Mouse (Mus musculus) limb, embryonic 15.5 days (tissue): ENCODE measurements around the gene Trnau1ap. TPM values are rescaled to one million over a fixed set of nuclear protein-coding genes. Genes with fewer than 3 reads are reported as not detected.
"Not testable (repeated sequence)": the region's sequence is repeated elsewhere in the genome, so short reads cannot be mapped to it uniquely, and the experiment has no call there.

ENCODE experiments used
- ATAC-seq: fragments of 200-750 bp; cut with Nextera tagmentation; 2 replicates; pipeline ENCODE4 v1.8.0; 2017; ENCODE audit warnings: low read depth, moderate TSS enrichment; ENCODE audit not compliant: insufficient number of reproducible peaks, low FRiP score, low TSS enrichment
- H3K27ac ChIP-seq: fragments of 300-500 bp; sonication (generic); 2 replicates; pipeline ENCODE4 v1.5.1; 2015; ENCODE audit warnings: moderate library complexity, mild to moderate bottlenecking, inconsistent platforms
- H3K27me3 ChIP-seq: fragments of 300-500 bp; sonication (generic); 2 replicates; pipeline ENCODE4 v1.6.1; 2015; ENCODE audit warnings: inconsistent platforms
- H3K36me3 ChIP-seq: fragments of 300-500 bp; sonication (generic); 2 replicates; pipeline ENCODE4 v1.6.1; 2015; ENCODE audit warnings: inconsistent platforms
- H3K4me1 ChIP-seq: fragments of 300-500 bp; sonication (generic); 2 replicates; pipeline ENCODE4 v1.6.1; 2015; ENCODE audit warnings: inconsistent platforms
- H3K4me2 ChIP-seq: fragments of 300-500 bp; sonication (generic); 2 replicates; pipeline ENCODE4 v1.6.1; 2015; ENCODE audit warnings: mild to moderate bottlenecking, inconsistent platforms
- H3K4me3 ChIP-seq: fragments of 300-500 bp; sonication (generic); 2 replicates; pipeline ENCODE4 v1.5.1; 2015; ENCODE audit warnings: mild to moderate bottlenecking, inconsistent platforms
- H3K9ac ChIP-seq: fragments of 300-500 bp; sonication (generic); 2 replicates; pipeline ENCODE4 v1.6.1; 2015; ENCODE audit warnings: inconsistent platforms
- H3K9me3 ChIP-seq: fragments of 300-500 bp; sonication (generic); 2 replicates; pipeline ENCODE4 v1.6.1; 2016; ENCODE audit warnings: inconsistent platforms
- WGBS: fragments of 180-500 bp; shearing (Covaris S2); methylation state at CpG from one replicate; pipeline ENCODE4 v1.1.7; 2015; 5-methylcytosine and 5-hydroxymethylcytosine counted together
- polyA plus RNA-seq: library from polyadenylated mRNA; unstranded; fragments of >200 nt; fragmentation: Nextera tagmentation; extraction: Ambion mirVana; gene quantifications from 2 replicates; pipeline ENCODE4 v1.2.1, GENCODE M21; 2015

Gene Trnau1ap
- polyA plus RNA-seq, 1 experiment from 2014 or later: 61.4 TPM

DNA sequence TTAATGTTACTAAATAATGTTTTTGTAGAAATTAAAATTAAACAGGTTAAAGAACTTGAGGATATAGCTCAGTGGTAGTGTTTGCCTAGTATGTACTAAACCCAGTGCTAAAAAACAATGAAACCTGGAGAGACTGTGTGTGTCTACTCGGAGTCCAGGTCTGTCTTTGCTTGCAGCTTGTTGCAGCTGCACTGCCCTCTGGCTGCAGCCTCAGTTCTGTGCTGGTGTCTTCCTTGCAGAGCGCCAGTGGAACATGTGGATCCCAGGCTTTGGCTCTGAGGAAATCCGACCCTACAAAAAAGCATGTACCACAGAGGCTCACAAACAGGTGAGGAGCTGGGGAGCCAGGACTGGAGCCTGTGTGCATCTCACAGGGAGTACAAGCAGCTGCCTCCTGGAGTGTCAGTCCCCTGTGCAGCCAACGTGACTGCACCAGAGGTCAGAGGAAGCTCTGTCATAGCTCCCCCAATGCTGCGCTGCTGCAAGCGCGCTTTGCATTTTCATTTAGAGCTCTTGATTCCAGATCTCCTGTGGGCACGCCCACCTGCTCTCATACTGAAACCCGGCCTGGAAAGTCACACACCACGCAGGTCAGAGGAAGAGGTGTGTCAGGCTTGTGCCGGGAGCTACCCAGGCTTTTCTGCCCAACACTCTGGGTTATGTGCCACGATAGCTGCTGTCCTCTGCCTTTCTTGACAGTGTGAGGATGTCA, 37.6 kb downstream of the Trnau1ap start:
- H3K4me1 ChIP-seq: no peaks in the 10 kb centered on the region
- no peak overlapping the region for H3K4me3 ChIP-seq
- WGBS: 79% methylated on average over 12 of the region's 12 CpGs
- H3K9me3 ChIP-seq: no peaks in the 10 kb centered on the region
- no peak overlapping the region for H3K27ac ChIP-seq
- no peak for ATAC-seq
- no peaks in the 10 kb centered on the region for H3K27me3 ChIP-seq
- H3K36me3 ChIP-seq: peaks cover 42% of the 10 kb centered on the region
- H3K9ac ChIP-seq: no peak overlapping the region
- H3K4me2 ChIP-seq: no peak overlapping the region

GRCm38 (mm10) chr4:132291056-132291455, 38.3 kb downstream of the Trnau1ap start:
- WGBS: 96% methylated on average over 4 of the region's 4 CpGs
- ATAC-seq: no peak
- Histone ChIP-seq H3K4me2 (no peak overlapping the region), H3K9me3 (no peaks in the 10 kb centered on the region), H3K4me3 (no peak overlapping the region), H3K9ac (no peak overlapping the region), H3K27ac (no peak overlapping the region), H3K27me3 (no peaks in the 10 kb centered on the region), H3K4me1 (no peaks in the 10 kb centered on the region), H3K36me3 (peaks cover 47% of the 10 kb centered on the region)

DNA sequence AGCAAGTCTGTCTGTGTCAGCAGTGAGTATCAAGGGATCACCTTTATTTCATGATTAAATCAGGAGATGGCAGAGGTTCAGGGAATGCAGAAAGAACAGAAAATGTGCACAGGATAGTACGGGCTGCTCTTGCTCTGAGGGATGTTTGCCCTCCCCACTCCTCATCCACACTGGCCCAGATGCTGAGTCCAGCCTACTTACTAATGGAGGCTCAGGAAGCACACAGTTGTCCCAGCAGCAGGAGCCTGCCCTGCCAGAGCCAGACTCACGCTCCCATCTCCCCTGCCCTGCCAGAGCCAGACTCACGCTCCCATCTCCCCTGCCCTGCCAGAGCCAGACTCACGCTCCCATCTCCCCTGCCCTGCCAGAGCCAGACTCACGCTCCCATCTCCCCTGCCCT, 40.5 kb downstream of the Trnau1ap start:
- not testable (repeated sequence) for H3K4me3 ChIP-seq, H3K9ac ChIP-seq, H3K4me2 ChIP-seq, H3K9me3 ChIP-seq, H3K27ac ChIP-seq, H3K27me3 ChIP-seq, ATAC-seq, H3K4me1 ChIP-seq
- peaks cover 60% of the 10 kb centered on the region for H3K36me3 ChIP-seq
- 80% methylated on average over 4 of the region's 5 CpGs for WGBS

- no peak overlapping the region for H3K4me2 ChIP-seq
- ATAC-seq: no peak
- H3K4me1 ChIP-seq: peaks cover 10% of the 10 kb centered on the region; the same call in 1 of the 2 replicates
- H3K36me3 ChIP-seq: peaks cover 5% of the 10 kb centered on the region; the same call in 1 of the 2 replicates
- no peaks in the 10 kb centered on the region for H3K9me3 ChIP-seq
- H3K9ac ChIP-seq: no peak overlapping the region
- no peak overlapping the region for H3K27ac ChIP-seq
- no peak overlapping the region for H3K4me3 ChIP-seq
- WGBS: 97% methylated on average over 3 of the region's 3 CpGs
- H3K27me3 ChIP-seq: no peaks in the 10 kb centered on the region
Observed at GRCm38 (mm10) chr4:132275949-132276348, 53.4 kb downstream of the Trnau1ap start.

DNA sequence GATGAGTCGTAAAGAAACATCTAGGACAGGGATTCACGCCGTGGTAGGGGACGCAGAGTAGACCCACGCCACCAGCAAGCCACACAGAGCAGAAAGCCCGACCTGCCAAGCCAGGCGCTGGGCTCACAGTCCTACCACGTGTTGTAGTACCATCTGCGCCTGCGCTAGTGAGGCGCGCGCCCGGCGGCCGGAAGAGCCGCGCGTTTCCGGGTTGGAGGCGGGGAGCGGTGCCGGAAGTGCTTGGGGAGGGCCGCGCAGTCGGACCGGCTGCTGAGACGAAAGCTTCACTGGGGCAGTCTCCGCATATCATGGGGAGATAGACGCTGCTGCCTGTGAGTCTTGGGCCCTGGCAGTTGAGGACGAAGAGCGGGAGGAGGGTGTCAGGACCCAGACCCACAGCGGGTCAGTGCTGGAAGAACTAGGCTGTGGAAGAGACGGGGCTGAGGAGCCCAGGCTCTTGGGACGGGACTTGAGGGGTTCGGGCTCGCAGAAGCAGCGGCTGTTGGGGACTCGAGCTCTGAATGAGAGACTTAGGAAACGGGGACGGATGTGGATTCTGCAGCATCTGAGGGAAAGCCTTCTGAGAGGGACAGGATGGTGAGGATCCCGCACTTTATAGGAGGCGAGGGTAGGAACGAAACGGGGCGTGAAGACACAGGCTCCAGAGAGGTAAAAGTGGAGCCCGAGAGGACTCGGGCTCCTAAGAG, 55.0 kb downstream of the Trnau1ap start, which contains the start of gene Taf12:
Taf12 (plus strand) TSS at position 220 of the 707 bp plus-strand sequence.
- Histone ChIP-seq H3K9me3 (no peaks in the 10 kb centered on the region), H3K4me1 (peaks cover 10% of the 10 kb centered on the region; the same call in 1 of the 2 replicates), H3K36me3 (no peaks in the 10 kb centered on the region; the same call in 1 of the 2 replicates), H3K9ac (peak within 1 kb of the TSS; percentile 76), H3K27me3 (no peaks in the 10 kb centered on the region), H3K4me2 (peak within 1 kb of the TSS; percentile 76), H3K4me3 (peak within 1 kb of the TSS; percentile 70), H3K27ac (peak within 1 kb of the TSS; percentile 94)
- under 1% methylated on average over 48 of the region's 48 CpGs for WGBS
- peak; percentile 89 for ATAC-seq

- no peaks in the 10 kb centered on the region; the same call in 1 of the 2 replicates for H3K36me3 ChIP-seq
- H3K9me3 ChIP-seq: no peaks in the 10 kb centered on the region
- no peak overlapping the region for H3K9ac ChIP-seq
- H3K27ac ChIP-seq: peak overlapping the region; percentile 94; the same call in 1 of the 2 replicates
- peaks cover 10% of the 10 kb centered on the region; the same call in 1 of the 2 replicates for H3K4me1 ChIP-seq
- peak overlapping the region; percentile 70 for H3K4me3 ChIP-seq
- 59% methylated on average over 2 of the region's 2 CpGs for WGBS
- H3K4me2 ChIP-seq: peak overlapping the region; percentile 76
- H3K27me3 ChIP-seq: no peaks in the 10 kb centered on the region
- no peak for ATAC-seq
Observed at GRCm38 (mm10) chr4:132273166-132273565, 56.2 kb downstream of the Trnau1ap start.

- H3K27ac ChIP-seq: peak overlapping the region; percentile 98
- no peaks in the 10 kb centered on the region for H3K36me3 ChIP-seq
- H3K9me3 ChIP-seq: no peaks in the 10 kb centered on the region
- peak; percentile 74 for ATAC-seq
- whole genome bisulfite sequencing: under 1% methylated on average over 35 of the region's 35 CpGs
- peaks cover 5% of the 10 kb centered on the region; the same call in 1 of the 2 replicates for H3K4me1 ChIP-seq
- peak overlapping the region; percentile 24 for H3K4me3 ChIP-seq
- no peaks in the 10 kb centered on the region for H3K27me3 ChIP-seq
- H3K4me2 ChIP-seq: peak overlapping the region; percentile 42
- H3K9ac ChIP-seq: peak overlapping the region; percentile 35; the same call in 1 of the 2 replicates
Observed at GRCm38 (mm10) chr4:132269740-132270560, 59.4 kb downstream of the Trnau1ap start.

GRCm38 (mm10) chr4:132268871-132269739, 60.2 kb downstream of the Trnau1ap start:
- no peaks in the 10 kb centered on the region for H3K36me3 ChIP-seq
- no peak overlapping the region for H3K4me2 ChIP-seq
- WGBS: 11% methylated on average over 6 of the region's 6 CpGs
- peak overlapping the region; percentile 98 for H3K27ac ChIP-seq
- no peak for ATAC-seq
- peaks cover 5% of the 10 kb centered on the region; the same call in 1 of the 2 replicates for H3K4me1 ChIP-seq
- no peak overlapping the region for H3K4me3 ChIP-seq
- H3K9ac ChIP-seq: no peak overlapping the region
- no peaks in the 10 kb centered on the region for H3K9me3 ChIP-seq
- H3K27me3 ChIP-seq: no peaks in the 10 kb centered on the region

DNA sequence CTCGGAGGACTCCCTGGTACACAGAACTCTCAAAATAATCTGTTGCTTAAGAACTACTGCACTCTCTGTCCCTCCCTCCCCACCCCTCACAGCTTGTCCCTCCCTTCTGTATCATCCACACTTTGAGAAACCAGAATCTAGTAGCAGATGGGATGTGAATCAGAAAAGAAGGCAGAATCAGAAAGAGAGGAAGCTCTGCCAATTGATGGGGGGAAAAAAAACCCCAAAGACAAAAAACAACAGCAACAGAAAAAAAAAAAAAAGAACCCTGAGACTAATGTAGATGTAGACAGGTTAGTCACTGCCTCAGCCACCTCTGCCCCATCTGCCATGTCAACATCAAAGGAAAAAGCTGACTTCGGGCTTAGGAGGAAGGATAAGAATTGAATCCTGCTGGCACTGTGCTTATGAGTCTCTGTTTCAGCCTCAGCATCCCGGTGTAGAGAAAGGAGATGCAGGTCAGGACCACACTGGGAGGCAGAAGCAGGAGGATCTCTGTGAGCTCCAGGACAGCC, 62.4 kb downstream of the Trnau1ap start:
- 69% methylated on average over 3 of the region's 3 CpGs for WGBS
- H3K9ac ChIP-seq: no peak overlapping the region
- ATAC-seq: no peak
- H3K9me3 ChIP-seq: no peaks in the 10 kb centered on the region
- H3K4me3 ChIP-seq: no peak overlapping the region
- H3K4me2 ChIP-seq: no peak overlapping the region
- no peak overlapping the region for H3K27ac ChIP-seq
- H3K4me1 ChIP-seq: peaks cover 4% of the 10 kb centered on the region; the same call in 1 of the 2 replicates
- no peaks in the 10 kb centered on the region for H3K27me3 ChIP-seq
- H3K36me3 ChIP-seq: no peaks in the 10 kb centered on the region

DNA sequence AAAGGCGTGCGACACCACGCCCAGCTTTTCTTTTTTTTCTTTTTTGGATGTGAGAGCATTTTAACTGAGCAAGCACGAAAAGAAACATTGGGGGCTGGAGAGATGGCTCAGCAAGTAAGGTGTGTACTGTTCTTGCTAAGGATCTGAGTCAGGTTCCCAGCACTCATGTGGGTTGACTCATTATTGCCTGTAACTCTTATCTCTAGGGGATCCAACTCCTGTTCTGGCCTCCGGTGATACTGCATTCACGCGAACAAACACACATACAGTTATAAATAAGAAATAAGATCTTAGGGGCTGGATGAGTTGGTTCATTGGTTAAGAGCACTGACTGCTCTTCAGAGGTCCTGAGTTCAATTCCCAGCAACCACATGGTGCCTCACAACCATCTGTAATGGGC, 66.0 kb downstream of the Trnau1ap start:
- H3K27ac ChIP-seq: no peak overlapping the region
- no peaks in the 10 kb centered on the region for H3K9me3 ChIP-seq
- H3K27me3 ChIP-seq: no peaks in the 10 kb centered on the region
- peaks cover 18% of the 10 kb centered on the region for H3K4me1 ChIP-seq
- no peaks in the 10 kb centered on the region for H3K36me3 ChIP-seq
- WGBS: 92% methylated on average over 7 of the region's 7 CpGs
- no peak overlapping the region for H3K4me3 ChIP-seq
- H3K4me2 ChIP-seq: no peak overlapping the region
- ATAC-seq: no peak
- no peak overlapping the region for H3K9ac ChIP-seq

DNA sequence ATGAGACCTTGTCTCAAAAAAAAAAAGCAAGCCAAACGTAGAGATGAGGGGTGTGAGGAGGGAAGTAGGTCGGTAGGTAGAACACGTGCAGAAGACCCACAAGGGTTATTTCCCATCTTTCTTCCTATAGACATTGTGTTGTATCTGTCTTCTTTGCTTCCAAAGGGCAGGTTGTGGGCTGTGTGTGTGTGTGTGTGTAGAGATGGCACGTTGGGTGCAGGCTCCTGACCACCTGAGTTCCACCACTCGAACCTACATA, 67.1 kb downstream of the Trnau1ap start:
- peaks cover 18% of the 10 kb centered on the region for H3K4me1 ChIP-seq
- WGBS: 70% methylated on average over 5 of the region's 5 CpGs
- peak overlapping the region; percentile 70; the same call in 1 of the 2 replicates for H3K4me3 ChIP-seq
- H3K9me3 ChIP-seq: no peaks in the 10 kb centered on the region
- no peaks in the 10 kb centered on the region for H3K27me3 ChIP-seq
- H3K4me2 ChIP-seq: no peak overlapping the region
- H3K27ac ChIP-seq: peak overlapping the region; percentile 96; the same call in 1 of the 2 replicates
- no peaks in the 10 kb centered on the region for H3K36me3 ChIP-seq
- no peak overlapping the region for H3K9ac ChIP-seq
- no peak for ATAC-seq
